10 mouse cellular contexts compared by ENCODE assay signal in genomic region chr5:113158759-113159355, GRCm38 (mm10).
DNase-seq lines count a peak whose midpoint lies in the region; ATAC-seq and TF ChIP-seq lines count a peak whose summit lies in the region.
"Had no signal": no experiment of that assay in that cellular context is flagged by ENCODE, and none has a peak within 500 bp of the region (broad histone marks: within the 10 kb centered on the region; RNA-seq: fewer than 3 reads in every experiment).

No protein-coding gene starts in this region.

- H3K4me1 ChIP-seq in heart, embryonic 11.5 days (ENCODE audit: control insufficient read depth, insufficient read depth, low read length), result peaks cover 49% of the 10 kb centered on the region
- peaks cover 7% of the 10 kb centered on the region for H3K4me1 ChIP-seq in kidney, postnatal 0 days (replicated peaks; ENCODE audit: insufficient read depth, low read length)
- peaks cover 56% of the 10 kb centered on the region for H3K4me1 ChIP-seq in intestine, embryonic 16.5 days (ENCODE audit: control insufficient read depth, insufficient read depth, low read length)

- no peak for TF ChIP-seq CTCF in kidney, postnatal 0 days (IDR thresholded peaks at IDR 0.05; ENCODE audit: low read depth)

- no peaks in the 10 kb centered on the region for H3K9me3 ChIP-seq in heart, embryonic 11.5 days (replicated peaks; ENCODE audit: control insufficient read depth, low read length)
- no peaks in the 10 kb centered on the region for H3K9me3 ChIP-seq in kidney, postnatal 0 days (replicated peaks; ENCODE audit: low read length)
- no peaks in the 10 kb centered on the region for H3K9me3 ChIP-seq in intestine, embryonic 16.5 days (ENCODE audit: control insufficient read depth, low read length)

- peak overlapping the region; percentile 72 for H3K27ac ChIP-seq in heart, embryonic 11.5 days (ENCODE audit: low read depth, low read length)
- H3K27ac ChIP-seq in kidney, postnatal 0 days, result no peak overlapping the region
- H3K27ac ChIP-seq in intestine, embryonic 16.5 days (ENCODE audit: low read length), result no peak overlapping the region; the same call in 1 of the 2 replicates

- H3K4me3 ChIP-seq in heart, embryonic 11.5 days (ENCODE audit: low read depth, low read length), result no peak overlapping the region
- no peak overlapping the region for H3K4me3 ChIP-seq in kidney, postnatal 0 days (replicated peaks; ENCODE audit: low read depth, low read length)
- H3K4me3 ChIP-seq in intestine, embryonic 16.5 days (ENCODE audit: low read length), result no peak overlapping the region

- H3K27me3 ChIP-seq in heart, embryonic 11.5 days (ENCODE audit: control insufficient read depth, insufficient read depth, low read length), result no peaks in the 10 kb centered on the region
- no peaks in the 10 kb centered on the region for H3K27me3 ChIP-seq in kidney, postnatal 0 days (ENCODE audit: insufficient read depth, low read length)
- no peaks in the 10 kb centered on the region for H3K27me3 ChIP-seq in intestine, embryonic 16.5 days (replicated peaks; ENCODE audit: control insufficient read depth, insufficient read depth, low read length)

- H3K36me3 ChIP-seq in heart, embryonic 11.5 days (ENCODE audit: control insufficient read depth, insufficient read depth, low read length), result no peaks in the 10 kb centered on the region
- H3K36me3 ChIP-seq in kidney, postnatal 0 days (ENCODE audit: insufficient read depth, low read length), result no peaks in the 10 kb centered on the region
- H3K36me3 ChIP-seq in intestine, embryonic 16.5 days (ENCODE audit: control insufficient read depth, insufficient read depth, low read length), result no peaks in the 10 kb centered on the region

- DNase-seq in heart, postnatal 4 days, result no peak
- peak; percentile 44 for DNase-seq in kidney, postnatal 0 days (ENCODE audit: low spot score)
- no peak for DNase-seq in kidney, adult 8-10 months
- DNase-seq in embryo, embryonic 10 days (ENCODE audit: low spot score), result peak; percentile 76
- DNase-seq in right cerebral cortex, adult 18-20 months, result no peak
- no peak for DNase-seq in adrenal gland, postnatal 4 days (ENCODE audit: low spot score in 2 of 2)
- DNase-seq: left cerebral cortex, postnatal 4 days; lung, postnatal 14 days had no signal

- ATAC-seq in heart, embryonic 11.5 days (replicated peaks; ENCODE audit: insufficient number of reproducible peaks, low FRiP score, low TSS enrichment), result no peak
- ATAC-seq in kidney, postnatal 0 days (replicated peaks; ENCODE audit: low FRiP score, low read depth), result no peak
- no peak for ATAC-seq in intestine, embryonic 16.5 days

- peak overlapping the region; percentile 11 for H3K4me2 ChIP-seq in heart, embryonic 11.5 days
- H3K4me2 ChIP-seq in kidney, postnatal 0 days (ENCODE audit: low read length), result no peak overlapping the region
- no peak overlapping the region for H3K4me2 ChIP-seq in intestine, embryonic 16.5 days (ENCODE audit: low read depth, low read length)

- H3K9ac ChIP-seq in heart, embryonic 11.5 days (ENCODE audit: low read depth, low read length), result peak overlapping the region; percentile 19; the same call in 1 of the 2 replicates
- no peak overlapping the region for H3K9ac ChIP-seq in kidney, postnatal 0 days (ENCODE audit: low read depth, low read length)
- peak overlapping the region; percentile 45; the same call in 1 of the 2 replicates for H3K9ac ChIP-seq in intestine, embryonic 16.5 days (ENCODE audit: low read depth, low read length)

- WGBS in heart, embryonic 11.5 days (ENCODE audit: insufficient replicate concordance), result 17% methylated on average over 8 of the region's 8 CpGs
- WGBS in kidney, postnatal 0 days, result 26% methylated on average over 8 of the region's 8 CpGs
- 36% methylated on average over 8 of the region's 8 CpGs for WGBS in intestine, embryonic 16.5 days

Comparison
In these comparisons a context has a peak if more than half of its experiments do, and no peak if none do; other contexts are left out.
1. DNase-seq: peak in kidney, postnatal 0 days (single experiment) and embryo, embryonic 10 days (single experiment); none in heart, postnatal 4 days (single experiment), kidney, adult 8-10 months (0 of 2), right cerebral cortex, adult 18-20 months (single experiment) and adrenal gland, postnatal 4 days (0 of 2).